Mouse (Mus musculus) liver, embryonic 16.5 days (tissue): ENCODE data around the gene Rnf11. TPM values are rescaled to one million over a fixed set of nuclear protein-coding genes. Genes with fewer than 3 reads are reported as not detected.

ENCODE experiments used
- ATAC-seq: fragments of 200-750 bp; cut with Nextera tagmentation; 2 replicates; pipeline ENCODE4 v1.8.0; 2017; ENCODE audit warnings: low read depth, mild to moderate bottlenecking, moderate number of reproducible peaks, moderate library complexity
- H3K27ac ChIP-seq: fragments of 300-500 bp; sonication (generic); 2 replicates; pipeline ENCODE4 v1.5.1; 2014; ENCODE audit warnings: mild to moderate bottlenecking, low read length
- H3K27me3 ChIP-seq: fragments of 300-500 bp; sonication (generic); 2 replicates; pipeline ENCODE4 v1.6.1; 2014; ENCODE audit warnings: low read depth, low read length, mixed read lengths; ENCODE audit not compliant: control insufficient read depth, insufficient read depth
- H3K36me3 ChIP-seq: fragments of 300-500 bp; sonication (generic); 2 replicates; pipeline ENCODE4 v1.6.1; 2014; ENCODE audit warnings: mild to moderate bottlenecking; ENCODE audit not compliant: control insufficient read depth, insufficient read depth
- H3K4me1 ChIP-seq: fragments of 300-500 bp; sonication (generic); 2 replicates; pipeline ENCODE4 v1.6.1; 2014; ENCODE audit warnings: low read depth, low read length, mixed read lengths; ENCODE audit not compliant: control insufficient read depth
- H3K4me2 ChIP-seq: fragments of 300-500 bp; sonication (generic); 2 replicates; pipeline ENCODE4 v1.6.1; 2014; ENCODE audit warnings: low read depth, low read length, mixed read lengths
- H3K4me3 ChIP-seq: fragments of 300-500 bp; sonication (generic); 2 replicates; pipeline ENCODE4 v1.5.1; 2014; ENCODE audit warnings: low read depth, mild to moderate bottlenecking, low read length
- H3K9ac ChIP-seq: fragments of 300-500 bp; sonication (generic); 2 replicates; pipeline ENCODE4 v1.6.1; 2014; ENCODE audit warnings: low read depth, low read length
- H3K9me3 ChIP-seq: fragments of 300-500 bp; sonication (generic); replicated peaks from 2 replicates; pipeline ENCODE4 v1.6.1; 2016; ENCODE audit warnings: low read length; ENCODE audit not compliant: control insufficient read depth
- WGBS: fragments of 180-500 bp; shearing (Covaris S2); extraction: QIAGEN DNeasy Blood & Tissue Kit; methylation state at CpG from one replicate; pipeline ENCODE4 v1.1.7; 2014; ENCODE audit not compliant: insufficient replicate concordance; 5-methylcytosine and 5-hydroxymethylcytosine counted together
- polyA plus RNA-seq: library from polyadenylated mRNA; unstranded; fragments of >200 nt; fragmentation: Nextera tagmentation; extraction: Ambion mirVana; gene quantifications from 2 replicates; pipeline ENCODE4 v1.2.1, GENCODE M21; 2015

The Rnf11 gene
- polyA plus RNA-seq, 1 experiment from 2014 or later, result 29.3 TPM

- Histone ChIP-seq H3K36me3 (no peaks in the 10 kb centered on the region), H3K27me3 (no peaks in the 10 kb centered on the region), H3K9ac (no peak overlapping the region), H3K4me1 (peaks cover 25% of the 10 kb centered on the region), H3K4me3 (no peak overlapping the region), H3K27ac (no peak overlapping the region), H3K4me2 (no peak overlapping the region; the same call in 1 of the 2 replicates), H3K9me3 (no peaks in the 10 kb centered on the region)
- peak; percentile 78 for ATAC-seq
- 33% methylated on average over 13 of the region's 13 CpGs for WGBS
Observed at GRCm38 (mm10) chr4:109430854-109431253, 53.7 kb downstream of the Rnf11 start.

GRCm38 (mm10) chr4:109430250-109430649 is 54.3 kb downstream of the Rnf11 start:
- peaks cover 25% of the 10 kb centered on the region for H3K4me1 ChIP-seq
- no peaks in the 10 kb centered on the region for H3K27me3 ChIP-seq
- H3K4me2 ChIP-seq, result no peak overlapping the region
- H3K36me3 ChIP-seq, result no peaks in the 10 kb centered on the region
- no peak overlapping the region for H3K4me3 ChIP-seq
- WGBS, result 88% methylated on average over 7 of the region's 7 CpGs
- H3K9me3 ChIP-seq, result no peaks in the 10 kb centered on the region
- ATAC-seq, result no peak
- no peak overlapping the region for H3K9ac ChIP-seq
- no peak overlapping the region for H3K27ac ChIP-seq

- H3K9ac ChIP-seq, result no peak overlapping the region
- WGBS, result 24% methylated on average over 1 of the region's 1 CpGs
- no peaks in the 10 kb centered on the region for H3K9me3 ChIP-seq
- no peak for ATAC-seq
- H3K27me3 ChIP-seq, result no peaks in the 10 kb centered on the region
- peaks cover 14% of the 10 kb centered on the region for H3K4me1 ChIP-seq
- no peak overlapping the region for H3K4me3 ChIP-seq
- H3K36me3 ChIP-seq, result no peaks in the 10 kb centered on the region
- no peak overlapping the region for H3K27ac ChIP-seq
- no peak overlapping the region for H3K4me2 ChIP-seq
Observed at GRCm38 (mm10) chr4:109427058-109427457, 57.5 kb downstream of the Rnf11 start.

GRCm38 (mm10) chr4:109423438-109423837 is 61.1 kb downstream of the Rnf11 start:
- Histone ChIP-seq H3K36me3 (no peaks in the 10 kb centered on the region), H3K4me3 (no peak overlapping the region), H3K4me1 (no peaks in the 10 kb centered on the region; the same call in 1 of the 2 replicates), H3K27ac (no peak overlapping the region), H3K9me3 (no peaks in the 10 kb centered on the region), H3K9ac (no peak overlapping the region), H3K4me2 (no peak overlapping the region), H3K27me3 (no peaks in the 10 kb centered on the region)
- WGBS, result 46% methylated on average over 2 of the region's 2 CpGs
- ATAC-seq, result no peak

- WGBS, result 73% methylated on average over 6 of the region's 6 CpGs
- Histone ChIP-seq H3K4me3 (no peak overlapping the region), H3K9me3 (no peaks in the 10 kb centered on the region), H3K4me2 (no peak overlapping the region), H3K27ac (no peak overlapping the region), H3K4me1 (no peaks in the 10 kb centered on the region; the same call in none of the 2 replicates), H3K36me3 (no peaks in the 10 kb centered on the region), H3K27me3 (no peaks in the 10 kb centered on the region), H3K9ac (no peak overlapping the region)
- no peak for ATAC-seq
Observed at GRCm38 (mm10) chr4:109422436-109422835, 62.1 kb downstream of the Rnf11 start.

GRCm38 (mm10) chr4:109421608-109422007 is 62.9 kb downstream of the Rnf11 start:
- 0 out of 2 replicates have a peak, but pooled peaks have one; percentile 10 for ATAC-seq

GRCm38 (mm10) chr4:109420138-109420795 is 64.3 kb downstream of the Rnf11 start:
- Histone ChIP-seq H3K4me3 (no peak overlapping the region), H3K4me2 (no peak overlapping the region), H3K4me1 (no peaks in the 10 kb centered on the region; the same call in none of the 2 replicates), H3K27ac (no peak overlapping the region), H3K36me3 (no peaks in the 10 kb centered on the region), H3K9me3 (no peaks in the 10 kb centered on the region), H3K27me3 (no peaks in the 10 kb centered on the region), H3K9ac (no peak overlapping the region)
- ATAC-seq, result peak; percentile 30; the same call in 1 of the 2 replicates
- 59% methylated on average over 8 of the region's 8 CpGs for WGBS

More at GRCm38 (mm10) chr4:109421608-109422007, 62.9 kb downstream of the Rnf11 start:
- Histone ChIP-seq H3K9ac (no peak overlapping the region), H3K27ac (no peak overlapping the region), H3K4me2 (no peak overlapping the region), H3K27me3 (no peaks in the 10 kb centered on the region), H3K4me1 (no peaks in the 10 kb centered on the region; the same call in none of the 2 replicates), H3K4me3 (no peak overlapping the region), H3K9me3 (no peaks in the 10 kb centered on the region), H3K36me3 (no peaks in the 10 kb centered on the region)
- WGBS, result 77% methylated on average over 7 of the region's 7 CpGs

- no peak for ATAC-seq
- Histone ChIP-seq H3K4me1 (peaks cover 4% of the 10 kb centered on the region), H3K4me3 (no peak overlapping the region), H3K36me3 (no peaks in the 10 kb centered on the region), H3K9ac (no peak overlapping the region), H3K9me3 (no peaks in the 10 kb centered on the region), H3K27ac (no peak overlapping the region), H3K27me3 (no peaks in the 10 kb centered on the region), H3K4me2 (no peak overlapping the region)
- WGBS, result 74% methylated on average over 4 of the region's 4 CpGs
Observed at GRCm38 (mm10) chr4:109419563-109419962, 65.0 kb downstream of the Rnf11 start.

- H3K9me3 ChIP-seq, result no peaks in the 10 kb centered on the region
- no peak overlapping the region for H3K4me2 ChIP-seq
- no peak for ATAC-seq
- H3K4me3 ChIP-seq, result no peak overlapping the region
- no peaks in the 10 kb centered on the region for H3K36me3 ChIP-seq
- WGBS, result 16% methylated on average over 3 of the region's 3 CpGs
- H3K4me1 ChIP-seq, result peaks cover 9% of the 10 kb centered on the region
- no peak overlapping the region for H3K27ac ChIP-seq
- H3K27me3 ChIP-seq, result no peaks in the 10 kb centered on the region
- H3K9ac ChIP-seq, result no peak overlapping the region
Observed at GRCm38 (mm10) chr4:109419017-109419416, 65.5 kb downstream of the Rnf11 start.
